Mouse (Mus musculus) neural tube, embryonic 14.5 days (tissue): ENCODE data around the gene Rps8. TPM values are rescaled to one million over a fixed set of nuclear protein-coding genes. Genes with fewer than 3 reads are reported as not detected.

Experiments used
- ATAC-seq: fragments of 200-750 bp; cut with Nextera tagmentation; 2 replicates; pipeline ENCODE4 v1.8.0; 2017; ENCODE audit warnings: low read depth, mild to moderate bottlenecking, moderate TSS enrichment, moderate library complexity
- H3K27ac ChIP-seq: fragments of 300-500 bp; sonication (generic); 2 replicates; pipeline ENCODE4 v1.5.1; 2014; ENCODE audit warnings: low read depth, mild to moderate bottlenecking, control low read depth, low read length, moderate library complexity, mixed read lengths
- H3K27me3 ChIP-seq: fragments of 300-500 bp; sonication (generic); 2 replicates; pipeline ENCODE4 v1.6.1; 2014; ENCODE audit warnings: low read length; ENCODE audit not compliant: control insufficient read depth, insufficient read depth
- H3K36me3 ChIP-seq: fragments of 300-500 bp; sonication (generic); 2 replicates; pipeline ENCODE4 v1.6.1; 2014; ENCODE audit warnings: low read length, mixed read lengths; ENCODE audit not compliant: control insufficient read depth, insufficient read depth
- H3K4me1 ChIP-seq: fragments of 300-500 bp; sonication (generic); 2 replicates; pipeline ENCODE4 v1.6.1; 2014; ENCODE audit warnings: low read length; ENCODE audit not compliant: control insufficient read depth, insufficient read depth
- H3K4me2 ChIP-seq: fragments of 300-500 bp; sonication (generic); 2 replicates; pipeline ENCODE4 v1.6.1; 2014; ENCODE audit warnings: mild to moderate bottlenecking, low read depth, low read length, control low read depth
- H3K4me3 ChIP-seq: fragments of 300-500 bp; sonication (generic); 2 replicates; pipeline ENCODE4 v1.5.1; 2014; ENCODE audit warnings: low read depth, low read length, control low read depth, mixed read lengths
- H3K9ac ChIP-seq: fragments of 300-500 bp; sonication (generic); replicated peaks from 2 replicates; pipeline ENCODE4 v1.6.1; 2014; ENCODE audit warnings: low read depth, mild to moderate bottlenecking, control low read depth, low read length, mixed read lengths
- H3K9me3 ChIP-seq: fragments of 300-500 bp; sonication (generic); 2 replicates; pipeline ENCODE4 v1.6.1; 2016; ENCODE audit warnings: low read length; ENCODE audit not compliant: control insufficient read depth
- whole genome bisulfite sequencing: fragments of 180-500 bp; shearing (Covaris S2); extraction: QIAGEN DNeasy Blood & Tissue Kit; methylation state at CpG from one replicate; pipeline ENCODE4 v1.1.7; 2014; 5-methylcytosine and 5-hydroxymethylcytosine counted together
- polyA plus RNA-seq: library from polyadenylated mRNA; unstranded; fragments of >200 nt; fragmentation: Nextera tagmentation; extraction: Ambion mirVana; gene quantifications from 2 replicates; pipeline ENCODE4 v1.2.1, GENCODE M21; 2014

Rps8 gene
- polyA plus RNA-seq, result 549 and 599 TPM in 2 replicates

DNA sequence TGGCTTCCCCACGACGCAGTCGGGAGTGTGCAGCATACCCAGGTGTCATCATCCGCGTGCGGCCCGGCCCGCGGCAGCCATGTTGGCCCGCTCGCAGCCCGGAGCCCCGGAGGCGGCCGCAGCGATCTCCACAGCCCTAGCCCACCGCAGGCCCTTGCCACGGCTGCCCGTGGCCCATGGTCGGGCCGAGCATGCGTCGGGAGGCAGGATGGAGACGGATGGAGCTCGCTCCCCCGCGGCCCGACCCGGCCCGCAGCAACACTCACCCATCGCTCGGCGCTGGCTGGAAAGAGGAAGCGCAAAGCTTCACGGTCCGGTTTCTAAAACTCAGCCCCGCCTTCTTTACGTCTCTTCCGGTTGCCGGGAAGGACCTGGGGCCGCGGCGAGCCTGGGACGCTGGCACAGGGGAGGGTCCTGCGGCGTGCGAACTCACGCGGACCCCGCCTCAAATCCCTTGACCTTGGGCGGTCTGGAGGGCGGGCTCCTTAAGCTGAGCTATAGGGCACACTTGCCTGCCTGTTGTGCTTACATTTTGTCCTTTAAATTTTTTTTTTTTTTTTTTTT is at the start of gene Rps8:
Gene Rps8 (minus strand): TSS at position 452 of the 564 bp plus-strand sequence.
- peak within 1 kb of the TSS; percentile 97 for H3K4me2 ChIP-seq
- peak within 1 kb of the TSS; percentile 95 for H3K9ac ChIP-seq
- peaks cover 33% of the 10 kb centered on the region for H3K36me3 ChIP-seq
- ATAC-seq, result peak; percentile 96
- under 1% methylated on average over 51 of the region's 52 CpGs for WGBS
- H3K27ac ChIP-seq, result peak within 1 kb of the TSS; percentile 92
- no peaks in the 10 kb centered on the region for H3K27me3 ChIP-seq
- H3K4me3 ChIP-seq, result peak within 1 kb of the TSS; percentile 96
- no peaks in the 10 kb centered on the region for H3K4me1 ChIP-seq
- no peaks in the 10 kb centered on the region for H3K9me3 ChIP-seq

DNA sequence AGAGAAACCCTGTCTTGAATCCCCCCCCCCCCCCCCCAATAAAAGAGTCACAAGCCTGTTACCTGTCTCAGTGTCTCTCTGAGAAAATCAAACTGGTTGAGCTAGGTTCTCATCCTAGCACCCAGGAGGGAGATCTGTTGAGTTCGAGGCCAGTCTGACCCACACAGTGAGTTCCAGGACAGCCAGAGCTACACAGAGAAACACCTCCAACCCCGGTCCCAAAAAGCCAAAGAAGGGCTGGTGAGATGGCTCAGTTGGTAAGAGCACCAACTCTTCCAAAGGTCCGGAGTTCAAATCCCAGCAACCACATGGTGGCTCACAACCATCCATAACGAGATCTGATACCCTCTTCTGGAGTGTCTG is 46.9 kb upstream of the Rps8 start:
- Histone ChIP-seq H3K27ac (no peak overlapping the region), H3K4me2 (no peak overlapping the region), H3K4me3 (no peak overlapping the region), H3K4me1 (no peaks in the 10 kb centered on the region), H3K9me3 (no peaks in the 10 kb centered on the region), H3K36me3 (no peaks in the 10 kb centered on the region), H3K27me3 (no peaks in the 10 kb centered on the region), H3K9ac (no peak overlapping the region)
- no peak for ATAC-seq
- 70% methylated on average over 4 of the region's 4 CpGs for WGBS

DNA sequence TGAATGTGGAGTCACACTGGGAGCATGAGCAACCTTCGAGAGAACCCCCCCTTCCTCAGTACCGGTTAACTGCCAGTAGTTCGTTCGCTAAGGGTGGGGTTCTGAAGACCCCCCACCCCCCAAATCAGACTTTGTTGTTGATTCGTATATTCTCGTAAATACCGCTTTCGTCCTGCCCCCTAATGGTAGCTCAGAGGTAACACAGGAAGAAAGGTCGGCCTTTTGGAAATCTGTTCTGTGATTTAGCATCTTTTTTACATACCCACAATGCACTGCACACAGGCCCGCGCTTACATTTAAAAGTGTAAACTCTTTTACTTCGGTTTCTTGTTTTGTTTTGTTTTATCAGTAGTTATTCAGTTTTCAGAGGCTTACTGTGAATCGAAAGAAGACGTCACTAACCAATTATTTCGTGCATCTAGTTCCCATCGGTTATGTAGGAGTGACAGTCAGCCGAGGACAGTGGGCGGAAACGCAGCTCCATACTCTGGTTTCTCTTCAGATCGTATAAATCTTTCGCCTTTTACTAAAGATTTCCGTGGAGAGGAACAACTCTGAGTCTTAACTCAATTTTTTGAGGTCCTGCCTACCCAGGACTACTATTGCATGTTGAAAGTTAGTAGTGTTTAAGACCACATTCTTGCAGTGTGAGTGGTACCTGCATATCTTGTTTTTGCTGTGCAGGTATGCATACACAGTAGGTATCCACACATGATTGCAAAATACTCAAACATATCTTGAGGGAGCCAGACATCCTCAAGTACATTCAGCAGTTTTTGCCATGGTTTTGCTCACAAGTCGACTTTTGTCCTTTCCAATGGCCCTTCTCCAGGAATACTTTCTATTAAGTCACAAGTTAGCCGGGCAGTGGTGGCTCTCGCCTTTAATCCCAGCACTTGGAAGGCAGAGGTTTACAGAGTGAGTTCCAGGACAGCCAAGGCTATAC is 46.3 kb upstream of the Rps8 start:
- H3K4me3 ChIP-seq, result peak overlapping the region; percentile 26
- peak overlapping the region; percentile 45 for H3K4me2 ChIP-seq
- H3K9me3 ChIP-seq, result no peaks in the 10 kb centered on the region
- H3K9ac ChIP-seq, result peak overlapping the region; percentile 29; the same call in 1 of the 2 replicates
- no peaks in the 10 kb centered on the region for H3K27me3 ChIP-seq
- no peaks in the 10 kb centered on the region for H3K36me3 ChIP-seq
- H3K27ac ChIP-seq, result no peak overlapping the region
- ATAC-seq, result peak; percentile 65; the same call in 1 of the 2 replicates
- WGBS, result under 1% methylated on average over 25 of the region's 25 CpGs
- H3K4me1 ChIP-seq, result no peaks in the 10 kb centered on the region

DNA sequence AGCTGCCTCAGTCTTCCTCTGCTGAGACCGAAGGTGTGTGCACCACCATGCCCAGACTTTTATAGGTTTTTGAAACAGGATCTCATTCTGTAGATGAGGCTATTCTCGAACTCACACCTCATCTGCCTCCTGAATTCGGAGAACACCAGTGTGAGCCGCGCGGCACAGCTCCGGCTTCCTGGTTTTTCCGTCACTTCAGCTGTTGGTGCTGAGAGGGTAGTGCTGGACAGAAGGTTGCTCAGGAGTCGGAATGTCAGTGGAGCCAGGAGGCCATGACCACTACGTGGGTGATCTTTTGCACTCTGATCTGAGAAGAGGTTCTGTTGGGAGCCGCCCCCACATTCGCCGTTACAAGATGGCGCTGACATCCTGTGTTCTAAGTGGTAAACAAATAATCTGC is 35.8 kb upstream of the Rps8 start:
- WGBS, result 96% methylated on average over 14 of the region's 14 CpGs
- no peak overlapping the region for H3K27ac ChIP-seq
- H3K9ac ChIP-seq, result no peak overlapping the region
- H3K36me3 ChIP-seq, result no peaks in the 10 kb centered on the region
- no peak overlapping the region for H3K4me3 ChIP-seq
- H3K9me3 ChIP-seq, result no peaks in the 10 kb centered on the region
- H3K4me2 ChIP-seq, result no peak overlapping the region
- no peaks in the 10 kb centered on the region for H3K4me1 ChIP-seq
- no peak for ATAC-seq
- no peaks in the 10 kb centered on the region for H3K27me3 ChIP-seq

DNA sequence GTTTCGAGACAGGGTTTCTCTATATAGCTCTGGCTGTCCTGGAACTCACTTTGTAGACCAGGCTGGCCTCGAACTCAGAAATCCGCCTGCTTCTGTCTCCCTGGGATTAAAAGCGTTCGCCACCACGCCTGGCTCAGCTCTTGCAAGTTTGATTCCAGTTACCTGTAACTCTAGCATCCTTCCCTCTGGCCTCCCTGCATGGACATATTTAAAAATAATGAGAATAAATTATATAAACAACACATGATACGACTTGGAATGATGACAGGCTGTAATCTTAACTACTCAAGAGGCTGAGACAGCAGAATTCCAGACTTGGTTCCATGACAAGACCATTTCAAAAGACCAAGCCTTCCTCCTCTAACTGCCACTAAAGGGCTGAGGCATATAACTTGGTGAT is 34.6 kb upstream of the Rps8 start:
- Histone ChIP-seq H3K9ac (no peak overlapping the region), H3K36me3 (no peaks in the 10 kb centered on the region), H3K4me2 (no peak overlapping the region), H3K9me3 (no peaks in the 10 kb centered on the region), H3K27ac (no peak overlapping the region), H3K4me3 (no peak overlapping the region), H3K27me3 (no peaks in the 10 kb centered on the region), H3K4me1 (no peaks in the 10 kb centered on the region)
- 76% methylated on average over 7 of the region's 7 CpGs for WGBS
- no peak for ATAC-seq

DNA sequence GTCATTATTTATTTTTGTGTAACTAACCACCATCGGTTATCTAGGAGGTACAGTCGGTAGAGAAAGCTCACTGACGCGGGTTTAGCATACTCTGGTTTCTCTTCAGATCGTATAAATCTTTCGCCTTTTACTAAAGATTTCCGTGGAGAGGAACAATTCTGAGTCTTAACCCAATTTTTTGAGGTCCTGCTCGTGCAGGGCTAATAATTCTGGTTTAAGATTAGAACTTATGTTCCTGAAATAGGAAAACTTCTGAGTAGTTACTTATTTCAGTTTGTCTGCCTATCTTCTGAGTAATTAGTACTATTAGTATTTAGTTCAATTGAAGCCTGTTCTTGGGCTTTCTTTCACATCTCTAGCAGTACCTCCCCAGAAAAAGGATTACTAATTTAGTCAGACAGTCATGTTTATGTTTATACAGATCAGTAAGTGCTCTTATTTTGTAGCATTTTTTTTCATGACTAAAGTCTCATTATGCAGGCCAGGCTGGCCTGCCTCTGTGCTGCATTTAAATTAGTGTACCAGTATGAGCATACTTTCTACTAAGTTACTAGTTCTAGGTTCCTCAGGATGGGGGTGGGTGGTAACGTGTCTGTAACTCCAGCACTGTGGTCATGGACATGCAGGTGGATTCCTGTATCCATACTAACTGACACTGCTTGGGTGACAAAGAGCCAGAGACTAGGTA is 34.0 kb upstream of the Rps8 start:
- peak overlapping the region; percentile 43; the same call in 1 of the 2 replicates for H3K9ac ChIP-seq
- under 1% methylated on average over 9 of the region's 9 CpGs for WGBS
- peak overlapping the region; percentile 25; the same call in 1 of the 2 replicates for H3K27ac ChIP-seq
- H3K36me3 ChIP-seq, result no peaks in the 10 kb centered on the region
- H3K9me3 ChIP-seq, result no peaks in the 10 kb centered on the region
- ATAC-seq, result peak; percentile 85
- no peaks in the 10 kb centered on the region for H3K27me3 ChIP-seq
- H3K4me3 ChIP-seq, result peak overlapping the region; percentile 4; the same call in 1 of the 2 replicates
- H3K4me2 ChIP-seq, result peak overlapping the region; percentile 35; the same call in 1 of the 2 replicates
- H3K4me1 ChIP-seq, result no peaks in the 10 kb centered on the region

DNA sequence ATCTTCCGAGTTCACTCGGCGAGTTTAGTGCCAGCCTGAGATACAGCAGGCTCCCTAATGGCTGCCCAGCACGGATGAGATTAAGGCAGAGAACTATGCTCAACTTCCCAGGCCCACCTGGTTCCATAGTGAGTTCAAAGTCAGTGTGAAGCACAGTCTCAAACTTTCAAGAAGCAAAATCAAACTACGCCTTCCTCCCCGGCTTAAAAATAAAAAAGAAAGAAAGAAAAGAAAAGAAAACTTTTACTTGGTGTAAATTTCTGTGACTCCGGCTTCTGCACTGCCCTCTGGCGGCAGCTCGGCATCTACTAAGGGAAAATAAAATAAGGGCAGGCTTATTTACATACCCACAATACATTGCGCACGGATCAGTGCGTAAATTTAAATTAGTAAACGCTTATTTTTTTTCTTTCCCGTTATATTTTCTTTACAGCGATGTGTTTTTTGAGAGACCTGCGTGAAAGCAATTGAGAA is 33.4 kb upstream of the Rps8 start:
- Histone ChIP-seq H3K9ac (peak overlapping the region; percentile 43; the same call in 1 of the 2 replicates), H3K4me2 (peak overlapping the region; percentile 35; the same call in 1 of the 2 replicates), H3K36me3 (no peaks in the 10 kb centered on the region), H3K27me3 (no peaks in the 10 kb centered on the region), H3K4me1 (no peaks in the 10 kb centered on the region), H3K4me3 (peak overlapping the region; percentile 4; the same call in 1 of the 2 replicates), H3K9me3 (no peaks in the 10 kb centered on the region), H3K27ac (peak overlapping the region; percentile 1; the same call in 1 of the 2 replicates)
- WGBS, result 1% methylated on average over 16 of the region's 16 CpGs
- ATAC-seq, result peak; percentile 68

DNA sequence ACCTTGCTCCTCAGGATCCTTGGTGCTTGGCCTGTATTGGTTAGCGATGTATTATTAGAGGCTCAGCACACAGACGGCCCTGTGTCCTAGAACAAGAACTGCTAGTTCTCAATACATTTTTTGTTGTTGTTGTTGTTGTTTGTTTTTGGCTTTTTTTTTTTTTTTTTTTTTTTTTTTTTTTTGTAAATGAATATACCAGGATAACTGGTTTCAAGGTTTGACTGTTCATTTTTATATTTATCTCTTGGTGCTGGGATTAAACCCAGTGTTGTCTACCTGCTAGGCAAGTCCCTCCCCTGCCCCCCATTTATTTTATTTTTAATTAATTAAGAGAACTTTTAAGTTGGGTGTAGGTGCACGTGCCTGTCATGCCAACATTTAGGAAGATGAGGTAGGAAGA is 32.9 kb upstream of the Rps8 start:
- Histone ChIP-seq H3K4me3 (peak overlapping the region; percentile 4; the same call in 1 of the 2 replicates), H3K9ac (no peak overlapping the region; the same call in 1 of the 2 replicates), H3K27ac (no peak overlapping the region)

More for the DNA sequence above, 32.9 kb upstream of the Rps8 start:
- Histone ChIP-seq H3K36me3 (no peaks in the 10 kb centered on the region), H3K4me1 (no peaks in the 10 kb centered on the region), H3K9me3 (no peaks in the 10 kb centered on the region), H3K27me3 (no peaks in the 10 kb centered on the region), H3K4me2 (peak overlapping the region; percentile 35; the same call in 1 of the 2 replicates)
- no peak; the same call in 1 of the 2 replicates for ATAC-seq
- 57% methylated on average over 3 of the region's 3 CpGs for WGBS
